Mouse (Mus musculus) small intestine, adult 2 months (tissue): ENCODE results near the gene Atf7ip2.
"Not testable (repeated sequence)": the region's sequence is repeated elsewhere in the genome, so short reads cannot be mapped to it uniquely, and the experiment has no call there.

Source experiments
- CTCF ChIP-seq: fragments of 200-500 bp; IDR thresholded peaks from 2 replicates; pipeline ENCODE4 v1.5.1; 2012; ENCODE audit warnings: low read depth, mild to moderate bottlenecking, control low read depth, inconsistent platforms, low read length, moderate library complexity, mixed read lengths; ENCODE audit not compliant: insufficient replicate concordance, insufficient read length; ENCODE audit errors: extremely low read depth
- POLR2A ChIP-seq: fragments of 200-500 bp; IDR thresholded peaks from 2 replicates; pipeline ENCODE4 v1.6.1; 2012; ENCODE audit warnings: low read depth, mild to moderate bottlenecking, control low read depth, inconsistent platforms, low read length, moderate library complexity

GRCm38 (mm10) chr16:10216366-10216765 is 23.9 kb downstream of the Atf7ip2 start:
- TF ChIP-seq CTCF, POLR2A: not testable (repeated sequence)
